ENCODE assay signal across 24 mouse cellular contexts in the genomic region with DNA sequence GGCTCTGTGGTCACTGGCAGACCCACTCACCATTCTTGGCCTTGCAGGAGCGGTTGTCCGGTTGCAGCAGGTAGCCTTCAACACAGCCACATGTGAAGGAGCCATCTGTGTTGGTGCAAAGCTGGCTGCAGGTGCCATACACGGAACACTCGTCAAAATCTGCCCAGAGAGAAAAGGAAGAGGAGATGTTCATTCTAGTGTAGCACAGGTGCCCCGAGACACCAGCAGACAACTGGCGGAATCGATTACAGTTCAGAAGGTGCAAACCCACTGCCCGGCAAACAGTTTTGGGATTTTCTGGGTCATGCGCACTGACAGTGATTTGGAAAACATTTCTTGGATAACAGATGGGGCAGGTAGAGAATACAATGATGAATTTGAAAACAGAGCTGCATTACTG. TPM values are rescaled to one million over a fixed set of nuclear protein-coding genes. Genes with fewer than 3 reads are reported as not detected.
DNase-seq lines count a peak whose midpoint lies in the region; ATAC-seq and TF ChIP-seq lines count a peak whose summit lies in the region.
"Had no signal": no experiment of that assay in that cellular context is flagged by ENCODE, and none has a peak within 500 bp of the region (broad histone marks: within the 10 kb centered on the region; RNA-seq: fewer than 3 reads in every experiment).

No protein-coding gene starts in this region.

- H3K4me2 ChIP-seq in embryonic facial prominence, embryonic 13.5 days, result no peak overlapping the region
- H3K4me2 ChIP-seq: forebrain, embryonic 13.5 days; heart, embryonic 12.5 days; hindbrain, embryonic 14.5 days; liver, embryonic 11.5 days; lung, embryonic 15.5 days; midbrain, embryonic 11.5 days had no signal

- 92% methylated on average over 9 of the region's 9 CpGs for WGBS in embryonic facial prominence, embryonic 13.5 days
- WGBS in embryonic facial prominence, embryonic 10.5 days, result 97% methylated on average over 9 of the region's 9 CpGs

- peaks cover 98% of the 10 kb centered on the region for H3K36me3 ChIP-seq in embryonic facial prominence, embryonic 13.5 days
- peaks cover 99% of the 10 kb centered on the region for H3K36me3 ChIP-seq in embryonic facial prominence, embryonic 10.5 days (replicated peaks)

- TF ChIP-seq POLR2A in bone marrow macrophage, adult 2 months (IDR thresholded peaks at IDR 0.05; ENCODE audit: borderline replicate concordance, low read depth, low read length), result no peak

- no peak for DNase-seq in embryonic facial prominence, embryonic 10.5 days (ENCODE audit: low spot score)
- no peak for DNase-seq in layer of hippocampus, adult 2 months (ENCODE audit: low spot score in 2 of 2)
- no peak for DNase-seq in layer of hippocampus, adult 11-12 months (ENCODE audit: low spot score)
- DNase-seq in heart, adult 8-10 months (ENCODE audit: low spot score), result no peak
- no peak for DNase-seq in left cerebral cortex, adult 9 months (ENCODE audit: low spot score in 2 of 2)
- DNase-seq: adrenal gland, postnatal 25 days; cerebellum, adult 2 months; cerebellum, postnatal 14 days; gastrocnemius, postnatal 36 days; heart, adult 18-20 months; heart, postnatal 4 days; kidney, adult 2 months; layer of hippocampus, adult 9-11 months; right cerebral cortex, postnatal 25 days; thymus, postnatal 4 days had no signal

- ATAC-seq in embryonic facial prominence, embryonic 13.5 days (ENCODE audit: insufficient number of reproducible peaks, insufficient read depth, low FRiP score, low TSS enrichment, low read depth), result no peak
- ATAC-seq: forebrain, embryonic 13.5 days; midbrain, embryonic 16.5 days had no signal

- no peak for TF ChIP-seq CTCF in layer of hippocampus, adult 2 months (conservative IDR thresholded peaks at IDR 0.05)
- TF ChIP-seq CTCF in bone marrow macrophage, adult 2 months (IDR thresholded peaks at IDR 0.05; ENCODE audit: low read depth, low read length), result no peak

- H3K9ac ChIP-seq in embryonic facial prominence, embryonic 13.5 days, result no peak overlapping the region
- H3K9ac ChIP-seq: forebrain, embryonic 13.5 days; heart, embryonic 12.5 days; hindbrain, embryonic 14.5 days; lung, embryonic 15.5 days had no signal

- no peak overlapping the region for H3K4me3 ChIP-seq in embryonic facial prominence, embryonic 13.5 days
- H3K4me3 ChIP-seq in embryonic facial prominence, embryonic 10.5 days, result no peak overlapping the region
- H3K4me3 ChIP-seq in layer of hippocampus, adult 2 months, result no peak overlapping the region
- no peak overlapping the region for H3K4me3 ChIP-seq in bone marrow macrophage, adult 2 months (ENCODE audit: insufficient read depth, low read length)
- H3K4me3 ChIP-seq: forebrain, embryonic 13.5 days; heart, embryonic 12.5 days; lung, embryonic 15.5 days had no signal

- H3K9me3 ChIP-seq in embryonic facial prominence, embryonic 13.5 days, result no peaks in the 10 kb centered on the region
- no peaks in the 10 kb centered on the region for H3K9me3 ChIP-seq in embryonic facial prominence, embryonic 10.5 days
- H3K9me3 ChIP-seq: forebrain, embryonic 13.5 days; heart, embryonic 12.5 days; lung, embryonic 15.5 days had no signal

- peak overlapping the region; percentile 33; the same call in 1 of the 2 replicates for H3K27ac ChIP-seq in embryonic facial prominence, embryonic 13.5 days
- H3K27ac ChIP-seq in embryonic facial prominence, embryonic 10.5 days (replicated peaks), result no peak overlapping the region
- peak overlapping the region; percentile 12; the same call in 1 of the 2 replicates for H3K27ac ChIP-seq in layer of hippocampus, adult 2 months
- H3K27ac ChIP-seq in bone marrow macrophage, adult 2 months (ENCODE audit: insufficient read depth, low read depth, low read length), result peak overlapping the region; percentile 86
- H3K27ac ChIP-seq: forebrain, embryonic 13.5 days; hindbrain, embryonic 14.5 days had no signal

- no peaks in the 10 kb centered on the region for H3K27me3 ChIP-seq in embryonic facial prominence, embryonic 13.5 days
- H3K27me3 ChIP-seq in embryonic facial prominence, embryonic 10.5 days (replicated peaks; ENCODE audit: low read depth, poor library complexity, severe bottlenecking), result no peaks in the 10 kb centered on the region
- H3K27me3 ChIP-seq: forebrain, embryonic 13.5 days; heart, embryonic 12.5 days; lung, embryonic 15.5 days had no signal

- H3K4me1 ChIP-seq in embryonic facial prominence, embryonic 13.5 days, result peaks cover 60% of the 10 kb centered on the region
- H3K4me1 ChIP-seq in embryonic facial prominence, embryonic 10.5 days, result peaks cover 56% of the 10 kb centered on the region
- H3K4me1 ChIP-seq in bone marrow macrophage, adult 2 months (ENCODE audit: control insufficient read depth, insufficient read depth, low read length), result peaks cover 71% of the 10 kb centered on the region
- H3K4me1 ChIP-seq: forebrain, embryonic 13.5 days had no signal

RNA-seq across cellular contexts. Expression of gene Lrp1, which starts 15.2 kb away (rescaled TPM):
- 139 and 159 TPM in 2 replicates for polyA plus RNA-seq in embryonic facial prominence, embryonic 13.5 days (2015; fragmentation: Nextera tagmentation; extraction: Ambion mirVana)
- 66.6 and 70.6 TPM in 2 replicates for polyA plus RNA-seq in embryonic facial prominence, embryonic 10.5 days (2016; fragmentation: Nextera tagmentation; extraction: Ambion mirVana)
- 100 to 1,000 TPM; 288 to 310 TPM for total RNA-seq in layer of hippocampus, adult 2 months (2021)
- 361 and 418 TPM in 2 replicates for polyA plus RNA-seq in bone marrow macrophage, adult 2 months (2012; ENCODE audit: insufficient read depth, insufficient read length, missing spikeins)
- total RNA-seq in heart, adult 8-10 months (2022), result 10 to 100 TPM; 64.0 to 88.9 (median 74.0) TPM

RNA-seq across cellular contexts. Expression of gene Stat6, which starts 37.0 kb away (rescaled TPM):
- 21.1 and 22.0 TPM in 2 replicates for polyA plus RNA-seq in embryonic facial prominence, embryonic 13.5 days (2015; fragmentation: Nextera tagmentation; extraction: Ambion mirVana)
- polyA plus RNA-seq in embryonic facial prominence, embryonic 10.5 days (2016; fragmentation: Nextera tagmentation; extraction: Ambion mirVana), result 10.4 and 11.5 TPM in 2 replicates
- 1 to 10 TPM; 6.4 to 6.7 TPM for total RNA-seq in layer of hippocampus, adult 2 months (2021)
- polyA plus RNA-seq in bone marrow macrophage, adult 2 months (2012; ENCODE audit: insufficient read depth, insufficient read length, missing spikeins), result 128 and 144 TPM in 2 replicates
- 10 to 100 TPM; 38.4 to 43.7 (median 43.2) TPM for total RNA-seq in heart, adult 8-10 months (2022)
